Mouse (Mus musculus) intestine, embryonic 16.5 days (tissue): ENCODE results near the gene Mcub. TPM values are rescaled to one million over a fixed set of nuclear protein-coding genes. Genes with fewer than 3 reads are reported as not detected.

Experiments
- polyA plus RNA-seq: library from polyadenylated mRNA; unstranded; fragments of >200 nt; fragmentation: Nextera tagmentation; extraction: Ambion mirVana; gene quantifications from 2 replicates; pipeline ENCODE4 v1.2.1, GENCODE M21; 2015

Mcub gene
- polyA plus RNA-seq, 1 experiment from 2014 or later, result 3.7 TPM

Other genes with a start within 250 kb of the Mcub start
- 1.6 TPM in 2 replicates for gene Egf, start 214.9 kb downstream of the Mcub start, polyA plus RNA-seq
- gene Lrit3, start 166.2 kb downstream of the Mcub start, polyA plus RNA-seq, result not detected in 2 replicates
- gene Rrh, start 147.6 kb downstream of the Mcub start, polyA plus RNA-seq, result 0.16 and 0.21 TPM in 2 replicates
- gene Gar1, start 138.8 kb downstream of the Mcub start, polyA plus RNA-seq, result 50.5 and 56.0 TPM in 2 replicates
- gene Cfi, start 134.3 kb downstream of the Mcub start, polyA plus RNA-seq, result 77.7 and 82.8 TPM in 2 replicates
- 47.5 and 62.4 TPM in 2 replicates for gene Pla2g12a, start 91.6 kb downstream of the Mcub start, polyA plus RNA-seq
- 179 and 183 TPM in 2 replicates for gene Casp6, start 68.8 kb downstream of the Mcub start, polyA plus RNA-seq
- gene Sec24b, start 91.3 kb upstream of the Mcub start, polyA plus RNA-seq, result 25.4 and 26.8 TPM in 2 replicates
- gene Col25a1, start 161.3 kb upstream of the Mcub start, polyA plus RNA-seq, result 1.3 and 1.4 TPM in 2 replicates